Mouse (Mus musculus) forebrain, embryonic 14.5 days (tissue): ENCODE measurements around the gene Agtpbp1. TPM values are rescaled to one million over a fixed set of nuclear protein-coding genes. Genes with fewer than 3 reads are reported as not detected.
A peak's percentile ranks its signal among the peaks of the same experiment; 100 is the strongest.

Experiments
- ATAC-seq: fragments of 200-750 bp; cut with Nextera tagmentation; 2 replicates; pipeline ENCODE4 v1.8.0; 2017; ENCODE audit warnings: mild to moderate bottlenecking, moderate library complexity
- DNase-seq: peaks from one replicate; pipeline ENCODE4 v3.0.0-alpha.2; 2015; ENCODE audit warnings: low spot score
- H3K27ac ChIP-seq: fragments of 300-500 bp; sonication (generic); 2 replicates; pipeline ENCODE4 v1.5.1; 2014; ENCODE audit warnings: low read depth, mild to moderate bottlenecking, control low read depth, low read length, moderate library complexity
- H3K27me3 ChIP-seq: fragments of 300-500 bp; sonication (generic); replicated peaks from 2 replicates; pipeline ENCODE4 v1.6.1; 2014; ENCODE audit warnings: low read length, control low read depth, mixed read lengths; ENCODE audit not compliant: control insufficient read depth, insufficient read depth
- H3K36me3 ChIP-seq: fragments of 300-500 bp; sonication (generic); 2 replicates; pipeline ENCODE4 v1.6.1; 2014; ENCODE audit warnings: low read length, control low read depth; ENCODE audit not compliant: control insufficient read depth, insufficient read depth
- H3K4me1 ChIP-seq: fragments of 300-500 bp; sonication (generic); 2 replicates; pipeline ENCODE4 v1.6.1; 2014; ENCODE audit warnings: antibody characterized with exemption, low read length, control low read depth; ENCODE audit not compliant: control insufficient read depth, insufficient read depth
- H3K4me2 ChIP-seq: fragments of 300-500 bp; sonication (generic); 2 replicates; pipeline ENCODE4 v1.6.1; 2014; ENCODE audit warnings: mild to moderate bottlenecking, control low read depth, low read length
- H3K4me3 ChIP-seq: fragments of 300-500 bp; sonication (generic); 2 replicates; pipeline ENCODE4 v1.5.1; 2014; ENCODE audit warnings: low read depth, low read length, control low read depth
- H3K9ac ChIP-seq: fragments of 300-500 bp; sonication (generic); 2 replicates; pipeline ENCODE4 v1.6.1; 2014; ENCODE audit warnings: mild to moderate bottlenecking, low read length, control low read depth, moderate library complexity
- H3K9me3 ChIP-seq: fragments of 300-500 bp; sonication (generic); replicated peaks from 2 replicates; pipeline ENCODE4 v1.6.1; 2016; ENCODE audit warnings: low read length, control low read depth, mixed read lengths; ENCODE audit not compliant: control insufficient read depth
- WGBS: fragments of 180-500 bp; shearing (Covaris S2); extraction: QIAGEN DNeasy Blood & Tissue Kit; methylation state at CpG from one replicate; pipeline ENCODE4 v1.1.7; 2014; 5-methylcytosine and 5-hydroxymethylcytosine counted together
- polyA plus RNA-seq: library from polyadenylated mRNA; unstranded; fragments of >200 nt; fragmentation: Nextera tagmentation; extraction: Ambion mirVana; gene quantifications from 2 replicates; pipeline ENCODE4 v1.2.1, GENCODE M21; 2014

The Agtpbp1 gene
- polyA plus RNA-seq, 1 experiment from 2014 or later, result 51.8 TPM

GRCm38 (mm10) chr13:59509644-59510366, 75.2 kb downstream of the Agtpbp1 start:
- 71% methylated on average over 10 of the region's 10 CpGs for WGBS
- ATAC-seq, result no peak
- DNase-seq, result no peak

DNA sequence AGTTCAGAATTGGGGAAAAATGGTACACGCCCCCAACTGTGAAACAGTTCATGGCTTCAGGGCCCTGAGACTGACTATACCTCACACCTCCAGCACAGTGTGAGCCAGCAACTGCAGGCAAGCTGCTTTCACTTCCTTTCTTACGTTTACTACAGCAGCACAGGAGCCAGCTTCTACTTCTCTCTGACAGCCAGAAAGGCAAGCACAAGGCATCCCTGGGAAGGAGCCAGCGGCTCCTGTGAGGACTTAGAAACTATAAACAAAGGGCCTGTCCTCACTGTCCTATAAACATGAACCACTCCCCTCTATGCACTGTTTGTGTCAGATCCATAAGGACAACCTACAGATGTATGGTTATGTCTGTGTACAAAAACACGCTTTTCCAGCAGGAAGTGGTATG, 76.4 kb downstream of the Agtpbp1 start:
- WGBS, result 63% methylated on average over 4 of the region's 4 CpGs
- ATAC-seq, result no peak
- no peak overlapping the region for H3K4me3 ChIP-seq
- peaks cover 21% of the 10 kb centered on the region for H3K36me3 ChIP-seq
- no peak overlapping the region for H3K4me2 ChIP-seq
- DNase-seq, result peak; percentile 37
- H3K27me3 ChIP-seq, result no peaks in the 10 kb centered on the region
- no peaks in the 10 kb centered on the region for H3K9me3 ChIP-seq
- H3K9ac ChIP-seq, result no peak overlapping the region
- H3K4me1 ChIP-seq, result no peaks in the 10 kb centered on the region
- H3K27ac ChIP-seq, result no peak overlapping the region

More at GRCm38 (mm10) chr13:59509644-59510366, 75.2 kb downstream of the Agtpbp1 start:
- H3K9ac ChIP-seq, result no peak overlapping the region
- no peak overlapping the region for H3K4me2 ChIP-seq
- H3K36me3 ChIP-seq, result peaks cover 20% of the 10 kb centered on the region
- no peaks in the 10 kb centered on the region for H3K9me3 ChIP-seq
- H3K27me3 ChIP-seq, result no peaks in the 10 kb centered on the region
- H3K4me3 ChIP-seq, result no peak overlapping the region
- no peak overlapping the region for H3K27ac ChIP-seq
- no peaks in the 10 kb centered on the region for H3K4me1 ChIP-seq

DNA sequence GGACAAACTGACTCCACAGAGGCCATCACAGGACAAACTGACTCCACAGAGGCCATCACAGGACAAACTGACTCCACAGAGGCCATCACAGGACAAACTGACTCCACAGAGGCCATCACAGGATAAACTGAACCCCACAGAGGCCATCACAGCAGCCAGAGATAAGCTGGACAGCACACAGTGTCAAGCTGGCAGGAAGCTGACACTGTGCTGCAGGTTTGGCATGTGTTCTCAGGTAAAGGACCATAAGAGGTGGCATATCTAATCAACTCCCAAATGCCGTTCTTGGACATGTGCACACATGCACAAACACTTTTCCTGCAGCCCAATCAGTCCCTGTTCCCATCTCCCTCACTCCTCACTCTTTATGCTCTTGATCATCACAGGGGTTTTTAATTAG, 78.6 kb downstream of the Agtpbp1 start:
- H3K9ac ChIP-seq, result no peak overlapping the region
- DNase-seq (no peak), ATAC-seq (no peak)
- 84% methylated on average over 1 of the region's 1 CpGs for WGBS
- no peak overlapping the region for H3K4me2 ChIP-seq
- no peaks in the 10 kb centered on the region for H3K4me1 ChIP-seq
- H3K27me3 ChIP-seq, result no peaks in the 10 kb centered on the region
- no peak overlapping the region for H3K27ac ChIP-seq
- H3K4me3 ChIP-seq, result no peak overlapping the region
- peaks cover 19% of the 10 kb centered on the region; the same call in 1 of the 2 replicates for H3K36me3 ChIP-seq
- no peaks in the 10 kb centered on the region for H3K9me3 ChIP-seq

DNA sequence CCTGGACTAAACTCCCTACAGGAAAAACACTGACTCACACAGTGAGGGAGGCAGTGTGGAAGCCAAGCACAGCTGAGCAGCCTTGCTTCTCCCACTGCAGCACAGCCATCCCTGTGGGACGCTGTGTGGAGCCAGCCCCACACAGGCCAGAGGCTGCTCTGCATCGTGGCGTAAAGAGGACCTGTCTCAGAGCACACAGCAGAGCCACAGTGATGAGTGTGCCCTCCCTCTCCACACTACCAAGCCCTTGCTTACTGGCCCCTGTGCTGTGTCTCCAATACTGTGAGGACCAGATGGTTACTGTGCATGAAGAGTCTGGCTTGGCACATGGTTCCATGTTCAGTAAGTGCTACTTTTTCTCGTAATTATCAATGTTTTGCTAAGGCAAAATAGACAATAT, 79.2 kb downstream of the Agtpbp1 start:
- Histone ChIP-seq H3K36me3 (peaks cover 19% of the 10 kb centered on the region; the same call in 1 of the 2 replicates), H3K4me3 (no peak overlapping the region), H3K9ac (no peak overlapping the region), H3K4me1 (no peaks in the 10 kb centered on the region), H3K27ac (no peak overlapping the region), H3K4me2 (no peak overlapping the region), H3K9me3 (no peaks in the 10 kb centered on the region), H3K27me3 (no peaks in the 10 kb centered on the region)
- ATAC-seq (peak; percentile 42; the same call in 1 of the 2 replicates), DNase-seq (peak; percentile 22)
- 82% methylated on average over 4 of the region's 4 CpGs for WGBS

GRCm38 (mm10) chr13:59503581-59503980, 81.4 kb downstream of the Agtpbp1 start:
- 91% methylated on average over 4 of the region's 4 CpGs for WGBS
- ATAC-seq (no peak), DNase-seq (no peak)
- no peaks in the 10 kb centered on the region for H3K27me3 ChIP-seq
- peaks cover 36% of the 10 kb centered on the region for H3K36me3 ChIP-seq
- no peaks in the 10 kb centered on the region for H3K4me1 ChIP-seq
- no peak overlapping the region for H3K4me2 ChIP-seq
- no peak overlapping the region for H3K27ac ChIP-seq
- H3K9ac ChIP-seq, result no peak overlapping the region
- no peaks in the 10 kb centered on the region for H3K9me3 ChIP-seq
- no peak overlapping the region for H3K4me3 ChIP-seq

DNA sequence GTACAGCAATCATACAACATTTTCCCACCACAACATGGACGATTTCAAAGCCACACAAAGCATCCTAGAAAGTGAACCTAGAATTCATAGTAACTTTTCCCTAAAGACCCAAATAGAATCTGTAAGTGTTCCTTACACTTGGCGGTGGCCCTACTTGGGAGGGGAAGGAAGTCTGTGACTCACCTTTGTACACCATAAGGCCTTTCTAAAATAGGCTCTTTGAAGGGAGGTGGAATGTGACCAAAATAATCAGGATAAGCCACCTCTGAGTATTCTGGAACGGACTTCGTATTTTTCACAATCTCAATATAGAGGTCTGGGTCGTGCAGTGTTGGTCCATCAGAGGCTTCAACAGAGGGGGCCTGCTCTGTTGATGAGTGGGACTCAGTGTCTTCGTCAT, 85.2 kb downstream of the Agtpbp1 start:
- ATAC-seq, result no peak
- Histone ChIP-seq H3K4me1 (no peaks in the 10 kb centered on the region), H3K27me3 (no peaks in the 10 kb centered on the region), H3K9me3 (no peaks in the 10 kb centered on the region), H3K4me3 (no peak overlapping the region), H3K36me3 (peaks cover 29% of the 10 kb centered on the region), H3K27ac (no peak overlapping the region), H3K4me2 (no peak overlapping the region), H3K9ac (no peak overlapping the region)
- no peak for DNase-seq
- WGBS, result 91% methylated on average over 6 of the region's 6 CpGs

DNA sequence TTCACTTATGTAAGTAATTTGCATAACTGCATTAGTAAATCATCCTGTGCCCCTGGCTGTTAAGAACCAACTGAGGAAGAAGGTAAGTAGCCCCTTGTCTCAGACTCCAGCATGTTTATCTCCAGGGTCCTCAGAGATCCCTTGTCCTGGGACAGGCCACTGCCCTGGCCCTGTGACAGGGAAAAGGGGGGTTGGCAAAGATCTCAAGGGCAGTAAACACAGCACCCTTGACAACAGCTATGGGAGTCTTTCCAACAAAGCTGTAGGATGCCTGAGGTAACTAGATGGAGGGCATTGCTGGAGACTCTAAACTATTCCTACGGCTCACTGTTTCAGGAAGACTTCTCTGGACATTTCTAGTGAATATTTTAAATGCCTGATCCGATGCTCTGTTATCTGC, 85.7 kb downstream of the Agtpbp1 start:
- ATAC-seq (no peak), DNase-seq (no peak)
- Histone ChIP-seq H3K9me3 (no peaks in the 10 kb centered on the region), H3K36me3 (peaks cover 34% of the 10 kb centered on the region), H3K27me3 (no peaks in the 10 kb centered on the region), H3K9ac (no peak overlapping the region), H3K27ac (no peak overlapping the region), H3K4me1 (no peaks in the 10 kb centered on the region), H3K4me3 (no peak overlapping the region), H3K4me2 (no peak overlapping the region)
- WGBS, result 96% methylated on average over 2 of the region's 2 CpGs

- no peak overlapping the region for H3K4me3 ChIP-seq
- no peaks in the 10 kb centered on the region for H3K9me3 ChIP-seq
- no peak overlapping the region for H3K9ac ChIP-seq
- H3K4me1 ChIP-seq, result no peaks in the 10 kb centered on the region
- H3K27me3 ChIP-seq, result no peaks in the 10 kb centered on the region
- no peak overlapping the region for H3K27ac ChIP-seq
- no peak for ATAC-seq
- H3K4me2 ChIP-seq, result no peak overlapping the region
- no peak for DNase-seq
- H3K36me3 ChIP-seq, result peaks cover 33% of the 10 kb centered on the region
- 88% methylated on average over 5 of the region's 5 CpGs for WGBS
Observed at GRCm38 (mm10) chr13:59498191-59498590, 86.8 kb downstream of the Agtpbp1 start.

DNA sequence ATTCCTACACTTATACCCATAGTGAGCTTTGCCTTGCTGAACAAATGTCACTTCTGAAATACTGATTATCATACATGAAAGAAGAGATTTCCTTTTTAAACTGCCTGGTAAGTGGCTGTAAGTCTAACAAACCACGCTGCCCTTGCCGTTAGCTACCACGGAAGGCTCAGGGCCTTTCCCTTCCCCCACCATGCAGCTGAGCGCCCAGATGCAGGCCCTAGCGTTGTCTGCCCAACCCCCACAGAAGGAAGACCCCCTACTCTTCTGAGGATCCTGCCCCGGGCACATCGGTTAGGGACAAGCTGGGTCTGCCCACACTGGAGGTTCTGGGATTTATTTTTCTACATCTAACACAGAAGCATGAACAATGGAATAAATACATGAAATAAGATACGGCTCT, 89.2 kb downstream of the Agtpbp1 start:
- H3K4me1 ChIP-seq, result no peaks in the 10 kb centered on the region
- H3K9ac ChIP-seq, result no peak overlapping the region
- no peak overlapping the region for H3K4me3 ChIP-seq
- H3K36me3 ChIP-seq, result peaks cover 35% of the 10 kb centered on the region
- ATAC-seq (no peak), DNase-seq (peak; percentile 16)
- H3K9me3 ChIP-seq, result no peaks in the 10 kb centered on the region
- no peaks in the 10 kb centered on the region for H3K27me3 ChIP-seq
- H3K4me2 ChIP-seq, result no peak overlapping the region
- no peak overlapping the region; the same call in 1 of the 2 replicates for H3K27ac ChIP-seq
- 33% methylated on average over 8 of the region's 8 CpGs for WGBS
